Mouse (Mus musculus) midbrain, embryonic 12.5 days (tissue): ENCODE measurements at regions not wholly inside any gene's neighbourhood (a gene's known extent, or its start where the extent isn't known, plus 50 kb on each side); places are given as distances from the start of the nearest gene placed in this dataset.
A peak's percentile ranks its signal among the peaks of the same experiment; 100 is the strongest.

Experiments
- ATAC-seq: fragments of 200-750 bp; cut with Nextera tagmentation; 2 replicates; pipeline ENCODE4 v1.8.0; 2017; ENCODE audit warnings: low read depth, moderate TSS enrichment, moderate library complexity; ENCODE audit not compliant: low FRiP score
- H3K27ac ChIP-seq: fragments of 300-500 bp; sonication (generic); replicated peaks from 2 replicates; pipeline ENCODE4 v1.5.1; 2016; ENCODE audit warnings: mild to moderate bottlenecking
- H3K27me3 ChIP-seq: fragments of 300-500 bp; sonication (generic); 2 replicates; pipeline ENCODE4 v1.6.1; 2016; ENCODE audit warnings: mild to moderate bottlenecking
- H3K36me3 ChIP-seq: fragments of 300-500 bp; sonication (generic); 2 replicates; pipeline ENCODE4 v1.6.1; 2016
- H3K4me1 ChIP-seq: fragments of 300-500 bp; sonication (generic); 2 replicates; pipeline ENCODE4 v1.6.1; 2016
- H3K4me2 ChIP-seq: fragments of 300-500 bp; sonication (generic); replicated peaks from 2 replicates; pipeline ENCODE4 v1.6.1; 2016; ENCODE audit warnings: mild to moderate bottlenecking, moderate library complexity
- H3K4me3 ChIP-seq: fragments of 300-500 bp; sonication (generic); 2 replicates; pipeline ENCODE4 v1.5.1; 2016; ENCODE audit warnings: mild to moderate bottlenecking
- H3K9ac ChIP-seq: fragments of 300-500 bp; sonication (generic); replicated peaks from 2 replicates; pipeline ENCODE4 v1.6.1; 2016; ENCODE audit warnings: mild to moderate bottlenecking, moderate library complexity
- H3K9me3 ChIP-seq: fragments of 300-500 bp; sonication (generic); 2 replicates; pipeline ENCODE4 v1.6.1; 2016; ENCODE audit warnings: mild to moderate bottlenecking
- WGBS: fragments of 180-500 bp; shearing (Covaris S2); methylation state at CpG from one replicate; pipeline ENCODE4 v1.1.7; 2016; 5-methylcytosine and 5-hydroxymethylcytosine counted together

- Histone ChIP-seq H3K9ac (no peak overlapping the region), H3K4me1 (no peaks in the 10 kb centered on the region), H3K4me3 (no peak overlapping the region), H3K9me3 (no peaks in the 10 kb centered on the region), H3K4me2 (no peak overlapping the region), H3K36me3 (no peaks in the 10 kb centered on the region), H3K27ac (no peak overlapping the region), H3K27me3 (no peaks in the 10 kb centered on the region)
- WGBS = 89% methylated on average over 4 of the region's 4 CpGs
- no peak for ATAC-seq
Measured at GRCm38 (mm10) chr3:76014766-76015165, 58.0 kb upstream of the Golim4 start.

GRCm38 (mm10) chr3:76008564-76009183 is 51.9 kb upstream of the Golim4 start:
- Histone ChIP-seq H3K4me2 (no peak overlapping the region), H3K9ac (no peak overlapping the region), H3K4me1 (no peaks in the 10 kb centered on the region), H3K27ac (no peak overlapping the region), H3K27me3 (no peaks in the 10 kb centered on the region), H3K9me3 (no peaks in the 10 kb centered on the region), H3K36me3 (no peaks in the 10 kb centered on the region), H3K4me3 (no peak overlapping the region)
- ATAC-seq = peak; percentile 82
- WGBS = 32% methylated on average over 3 of the region's 3 CpGs
